Mouse (Mus musculus) heart, adult 2 months (tissue): ENCODE results near the gene Pias1. TPM values are rescaled to one million over a fixed set of nuclear protein-coding genes. Genes with fewer than 3 reads are reported as not detected.
A peak's percentile ranks its signal among the peaks of the same experiment; 100 is the strongest.
"Not testable (repeated sequence)": the region's sequence is repeated elsewhere in the genome, so short reads cannot be mapped to it uniquely, and the experiment has no call there.

ENCODE experiments used
- DNase-seq, 2 experiments: peaks; one replicate each; pipeline ENCODE4 v3.0.0; 2021
- H3K27ac ChIP-seq: fragments of 200-600 bp; 2 replicates; pipeline ENCODE4 v1.8.1; 2022
- H3K27me3 ChIP-seq: fragments of 200-500 bp; 2 replicates; pipeline ENCODE4 v1.6.1; 2012; ENCODE audit warnings: mild to moderate bottlenecking, low read length, inconsistent platforms, mixed read lengths; ENCODE audit not compliant: control insufficient read depth, insufficient read depth
- H3K36me3 ChIP-seq: fragments of 200-500 bp; 2 replicates; pipeline ENCODE4 v1.6.1; 2012; ENCODE audit warnings: low read length, inconsistent platforms; ENCODE audit not compliant: control insufficient read depth, insufficient read depth
- H3K4me1 ChIP-seq: fragments of 200-500 bp; 2 replicates; pipeline ENCODE4 v1.6.1; 2011; ENCODE audit warnings: low read length; ENCODE audit not compliant: control insufficient read depth, insufficient read depth
- H3K4me3 ChIP-seq: fragments of 200-600 bp; 2 replicates; pipeline ENCODE4 v1.8.1; 2022
- H3K79me2 ChIP-seq: fragments of 200-500 bp; replicated peaks from 2 replicates; pipeline ENCODE4 v1.6.1; 2012; ENCODE audit warnings: mild to moderate bottlenecking, inconsistent platforms, low read length, moderate library complexity, mixed read lengths; ENCODE audit not compliant: control insufficient read depth, insufficient read depth
- H3K9ac ChIP-seq: fragments of 200-500 bp; 2 replicates; pipeline ENCODE4 v1.6.1; 2012; ENCODE audit warnings: low read depth, mild to moderate bottlenecking, control low read depth, inconsistent platforms, low read length, mixed read lengths
- CTCF ChIP-seq: fragments of 200-600 bp; IDR thresholded peaks from 2 replicates; pipeline ENCODE4 v1.8.1; 2022; ENCODE audit warnings: antibody characterized with exemption, mild to moderate bottlenecking, moderate library complexity
- EP300 ChIP-seq: fragments of 200-500 bp; IDR thresholded peaks from 2 replicates; pipeline ENCODE4 v1.6.1; 2011; ENCODE audit warnings: low read depth, low read length, control low read depth; ENCODE audit not compliant: insufficient read depth
- POLR2A ChIP-seq: fragments of 200-500 bp; IDR thresholded peaks from 2 replicates; pipeline ENCODE4 v1.6.1; 2011; ENCODE audit warnings: mild to moderate bottlenecking, low read depth, low read length, control low read depth; ENCODE audit not compliant: insufficient read depth
- WGBS: fragments of 180-500 bp; shearing (Covaris S2); methylation state at CpG from one replicate; pipeline ENCODE4 v1.1.7; 2018; 5-methylcytosine and 5-hydroxymethylcytosine counted together
- intact Hi-C: fragments of 180-260 bp; cut with DNase I; formaldehyde crosslinking; loops from one replicate; pipeline ENCODE4 v1.15.1; 2025
- polyA plus RNA-seq: library from polyadenylated mRNA; depleted of rRNA; stranded (reverse); fragments of >200 nt; gene quantifications from 2 replicates; pipeline ENCODE4 v1.2.3, GENCODE M21; 2012
- total RNA-seq, 2 experiments: library from RNA; stranded (reverse); gene quantifications; 2 replicates each; pipeline ENCODE4 v1.2.3; 2021

Gene Pias1
- total and polyA plus RNA-seq, 3 experiments: 18.0 to 26.1 (median 24.2) TPM

- TF ChIP-seq POLR2A (no peak), CTCF (no peak), EP300 (no peak)
These were observed 109.9 kb downstream of the Pias1 start for GRCm38 (mm10) chr9:62877825-62878224.

GRCm38 (mm10) chr9:62876966-62877616, 110.6 kb downstream of the Pias1 start:
- intact Hi-C loops: no loop called here
- no peaks in the 10 kb centered on the region for H3K79me2 ChIP-seq
- no peak for DNase-seq
- no peak overlapping the region for H3K4me3 ChIP-seq
- H3K9ac ChIP-seq: no peak overlapping the region
- H3K27ac ChIP-seq: no peak overlapping the region
- H3K27me3 ChIP-seq: no peaks in the 10 kb centered on the region
- H3K4me1 ChIP-seq: peaks cover 4% of the 10 kb centered on the region
- no peak for TF ChIP-seq EP300
- WGBS: 73% methylated on average over 7 of the region's 7 CpGs
- H3K36me3 ChIP-seq: no peaks in the 10 kb centered on the region

More at GRCm38 (mm10) chr9:62877825-62878224, 109.9 kb downstream of the Pias1 start:
- Histone ChIP-seq H3K4me3 (no peak overlapping the region), H3K4me1 (peaks cover 4% of the 10 kb centered on the region), H3K36me3 (no peaks in the 10 kb centered on the region), H3K27ac (no peak overlapping the region), H3K9ac (no peak overlapping the region), H3K79me2 (no peaks in the 10 kb centered on the region), H3K27me3 (no peaks in the 10 kb centered on the region)
- intact Hi-C loops: no loop called here
- no peak for DNase-seq
- WGBS: 82% methylated on average over 2 of the region's 2 CpGs

GRCm38 (mm10) chr9:62870728-62871127, 117.0 kb downstream of the Pias1 start:
- H3K79me2 ChIP-seq: no peaks in the 10 kb centered on the region
- H3K27me3 ChIP-seq: no peaks in the 10 kb centered on the region
- no peak overlapping the region for H3K4me3 ChIP-seq
- no peaks in the 10 kb centered on the region for H3K36me3 ChIP-seq
- intact Hi-C loops: no loop called here
- H3K4me1 ChIP-seq: no peaks in the 10 kb centered on the region
- H3K9ac ChIP-seq: no peak overlapping the region
- no peak for TF ChIP-seq CTCF
- TF ChIP-seq EP300: no peak
- no peak for TF ChIP-seq POLR2A
- H3K27ac ChIP-seq: no peak overlapping the region
- peak in 1 of 2 experiments; percentile 1 for DNase-seq

- H3K4me3 ChIP-seq, DNase-seq, H3K27me3 ChIP-seq, H3K36me3 ChIP-seq, H3K79me2 ChIP-seq, H3K4me1 ChIP-seq, H3K27ac ChIP-seq, intact Hi-C loops, H3K9ac ChIP-seq: not testable (repeated sequence)
- 84% methylated on average over 4 of the region's 4 CpGs for WGBS
These were observed 118.5 kb downstream of the Pias1 start for GRCm38 (mm10) chr9:62869236-62869635.

GRCm38 (mm10) chr9:62860866-62861265, 126.9 kb downstream of the Pias1 start:
- Histone ChIP-seq H3K4me1 (peaks cover 5% of the 10 kb centered on the region), H3K36me3 (no peaks in the 10 kb centered on the region), H3K27ac (no peak overlapping the region), H3K4me3 (no peak overlapping the region), H3K9ac (no peak overlapping the region), H3K27me3 (no peaks in the 10 kb centered on the region), H3K79me2 (no peaks in the 10 kb centered on the region)
- intact Hi-C loops: no loop called here
- no peak for TF ChIP-seq EP300
- WGBS: 62% methylated on average over 4 of the region's 4 CpGs
- DNase-seq: no peak

- H3K27ac ChIP-seq, H3K27me3 ChIP-seq, H3K36me3 ChIP-seq, H3K79me2 ChIP-seq, H3K4me1 ChIP-seq, H3K9ac ChIP-seq, intact Hi-C loops, DNase-seq, H3K4me3 ChIP-seq: not testable (repeated sequence)
- WGBS: 71% methylated on average over 7 of the region's 7 CpGs
These were observed 127.6 kb downstream of the Pias1 start for GRCm38 (mm10) chr9:62860102-62860501.
